Mouse (Mus musculus) right cerebral cortex, postnatal 4 days (tissue): Measurements from ENCODE around the gene Gm4553.
"Not testable (repeated sequence)": the region's sequence is repeated elsewhere in the genome, so short reads cannot be mapped to it uniquely, and the experiment has no call there.

ENCODE experiments used
- DNase-seq: peaks from one replicate; pipeline ENCODE4 v3.0.0-alpha.2; 2022

Gm4553 gene

DNA sequence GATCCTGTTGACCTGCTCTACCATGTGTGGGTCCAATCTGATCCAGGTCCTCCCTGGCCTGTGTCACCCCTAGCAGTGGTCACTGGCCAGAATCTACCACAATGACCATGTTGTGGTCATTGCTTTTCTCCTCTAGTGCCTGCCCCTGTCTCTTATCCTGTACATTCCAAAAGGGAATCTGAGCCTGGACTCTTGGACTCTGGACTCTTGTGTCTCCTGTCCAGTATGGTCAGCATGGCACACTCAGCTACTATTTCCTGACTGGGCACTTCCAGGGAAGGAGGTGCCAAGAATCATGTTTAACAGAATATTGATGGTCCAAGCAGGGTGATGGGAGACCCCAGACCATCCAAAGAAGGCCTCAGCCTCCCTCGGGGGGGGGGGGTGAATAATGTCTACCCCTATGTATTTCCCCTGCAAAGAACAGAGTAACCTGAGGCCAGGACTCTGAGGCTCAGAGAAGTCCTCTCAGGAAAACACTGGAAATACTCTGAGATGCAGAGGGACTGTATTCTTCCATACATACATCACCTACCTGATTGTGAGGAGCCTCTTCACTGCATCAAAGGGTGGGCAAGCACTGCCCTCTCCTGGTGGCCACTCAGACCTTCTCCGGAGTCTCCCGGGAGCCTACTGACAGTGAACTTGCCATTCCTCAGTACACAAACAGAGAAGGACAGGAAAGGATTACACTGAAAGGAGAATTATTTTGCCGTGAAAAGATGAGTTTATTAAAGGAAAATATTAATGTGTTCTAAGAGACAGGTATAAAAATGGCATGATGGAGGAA is 31.1 kb downstream of the Gm4553 start:
- DNase-seq: peak; percentile 35

DNA sequence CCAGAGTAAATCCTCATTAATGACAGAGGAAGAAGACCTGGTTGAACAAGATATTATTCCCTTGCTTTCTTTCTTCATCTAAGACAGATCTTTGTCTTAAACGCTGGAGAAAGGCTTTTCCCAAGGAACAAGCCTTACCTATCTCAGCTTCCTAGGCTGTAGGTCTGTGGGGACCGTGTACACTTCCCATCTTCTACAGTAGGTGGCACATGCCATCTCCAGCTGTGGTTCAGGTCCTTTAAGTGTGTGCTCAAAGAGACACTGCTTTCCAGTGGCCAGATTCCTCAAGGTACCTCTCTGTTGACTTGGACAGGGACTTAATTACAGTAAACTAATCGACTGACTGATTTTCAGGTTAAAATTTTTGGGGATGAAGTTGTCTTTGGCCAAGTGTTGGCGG is 36.7 kb downstream of the Gm4553 start:
- DNase-seq: no peak

DNA sequence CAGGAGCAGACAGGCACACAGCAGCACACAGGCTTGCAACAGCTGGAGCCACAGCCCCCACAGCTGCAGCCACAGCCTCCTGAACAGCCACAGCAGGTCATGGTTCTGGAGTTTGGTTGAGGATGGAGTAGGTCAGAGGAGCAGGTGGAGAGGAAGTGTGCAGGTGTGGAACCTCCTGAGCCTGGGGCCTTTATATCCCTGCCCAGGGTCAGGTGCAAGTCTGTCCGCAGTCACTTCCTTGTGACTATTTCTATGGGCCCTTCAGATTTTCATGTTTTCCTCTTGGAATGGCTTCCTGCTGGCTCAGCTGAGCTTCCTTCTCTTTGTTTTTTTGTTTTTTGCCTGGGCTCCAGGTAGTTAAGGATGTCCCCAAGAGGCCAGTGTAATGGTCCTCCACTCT is 44.9 kb downstream of the Gm4553 start, which contains the start of gene Gm45618:
TSS of gene Gm45618 (minus strand) at position 101 of the 400 bp plus-strand sequence.
- DNase-seq: not testable (repeated sequence)

DNA sequence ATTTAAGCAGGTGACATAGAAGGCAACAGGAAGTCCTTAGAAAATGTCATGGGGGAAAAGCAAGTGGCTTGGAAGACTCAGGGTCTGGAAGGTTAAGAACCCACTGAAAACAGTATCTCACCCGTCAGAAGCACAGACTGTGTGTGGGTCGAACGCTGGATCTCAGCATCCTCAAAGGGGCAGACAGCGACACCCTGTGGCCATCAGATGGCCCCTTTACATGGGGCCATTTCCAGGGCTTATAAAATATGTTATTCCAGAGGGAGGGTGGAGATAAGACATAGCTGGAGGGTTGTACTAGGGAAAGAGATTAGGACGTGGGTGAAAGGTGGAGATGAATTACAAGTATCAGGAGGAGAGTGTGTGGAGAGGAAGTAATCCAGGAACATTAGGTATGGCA is 45.9 kb downstream of the Gm4553 start:
- DNase-seq: peak; percentile 26
